In the genomic region with DNA sequence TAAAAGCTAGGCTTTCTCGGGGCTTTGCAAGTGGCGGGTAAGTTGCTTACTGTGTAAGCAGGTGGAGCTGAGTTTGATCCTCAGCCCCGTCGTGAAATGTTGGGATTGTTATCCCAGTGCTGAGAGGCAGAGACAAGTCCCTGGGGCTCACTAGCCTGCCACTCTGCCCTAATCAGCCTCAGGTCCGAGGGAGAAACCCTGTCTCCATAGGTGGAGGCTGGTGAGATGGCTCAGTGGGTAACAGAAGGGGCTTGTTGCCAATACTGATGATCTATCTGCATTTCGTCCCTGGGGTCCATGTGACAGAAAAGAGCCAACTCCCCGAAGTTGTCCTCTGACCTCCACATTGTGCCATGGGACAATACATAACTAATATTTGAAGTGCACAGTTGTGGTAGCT, we compare ENCODE assay signal across 23 mouse cellular contexts. TPM values are rescaled to one million over a fixed set of nuclear protein-coding genes. Genes with fewer than 3 reads are reported as not detected.
DNase-seq lines count a peak whose midpoint lies in the region; ATAC-seq and TF ChIP-seq lines count a peak whose summit lies in the region.
"Had no signal": no experiment of that assay in that cellular context is flagged by ENCODE, and none has a peak within 500 bp of the region (broad histone marks: within the 10 kb centered on the region; RNA-seq: fewer than 3 reads in every experiment).

No protein-coding gene starts in this region.

- no peaks in the 10 kb centered on the region for H3K9me3 ChIP-seq in embryonic facial prominence, embryonic 11.5 days (replicated peaks; ENCODE audit: control insufficient read depth, low read length)
- H3K9me3 ChIP-seq in embryonic facial prominence, embryonic 10.5 days = no peaks in the 10 kb centered on the region
- no peaks in the 10 kb centered on the region for H3K9me3 ChIP-seq in hindbrain, embryonic 13.5 days
- H3K9me3 ChIP-seq in hindbrain, postnatal 0 days (ENCODE audit: low read length) = no peaks in the 10 kb centered on the region
- H3K9me3 ChIP-seq in hindbrain, embryonic 16.5 days (ENCODE audit: control insufficient read depth, low read length) = no peaks in the 10 kb centered on the region
- H3K9me3 ChIP-seq: embryonic facial prominence, embryonic 15.5 days; forebrain, embryonic 10.5 days; G1E had no signal

- H3K27ac ChIP-seq in embryonic facial prominence, embryonic 11.5 days (replicated peaks; ENCODE audit: low read depth, low read length) = no peak overlapping the region
- no peak overlapping the region for H3K27ac ChIP-seq in embryonic facial prominence, embryonic 10.5 days (replicated peaks)
- no peak overlapping the region for H3K27ac ChIP-seq in hindbrain, embryonic 13.5 days
- H3K27ac ChIP-seq in hindbrain, postnatal 0 days = no peak overlapping the region
- H3K27ac ChIP-seq in hindbrain, embryonic 16.5 days (ENCODE audit: low read depth, low read length) = no peak overlapping the region
- H3K27ac ChIP-seq in cerebellum, adult 2 months (ENCODE audit: insufficient read depth, low read length) = no peak overlapping the region
- H3K27ac ChIP-seq: embryonic facial prominence, embryonic 15.5 days; forebrain, embryonic 10.5 days; gastrocnemius, adult 2 months had no signal

- DNase-seq in embryonic facial prominence, embryonic 11.5 days (ENCODE audit: low spot score) = no peak
- no peak for DNase-seq in embryonic facial prominence, embryonic 10.5 days (ENCODE audit: low spot score)
- no peak for DNase-seq in hindbrain, postnatal 0 days (ENCODE audit: low spot score)
- no peak for DNase-seq in cerebellum, adult 2 months
- DNase-seq: B cell, adult 2 months; cerebellum, adult 11 months; cerebellum, adult 9-10 months; cerebellum, postnatal 25 days; gastrocnemius, adult 2 months; gastrocnemius, postnatal 25 days; heart, postnatal 10 days; heart, postnatal 4 days had no signal

- no peak overlapping the region for H3K4me2 ChIP-seq in embryonic facial prominence, embryonic 11.5 days (ENCODE audit: low read depth, low read length)
- H3K4me2 ChIP-seq in hindbrain, embryonic 13.5 days = no peak overlapping the region
- no peak overlapping the region for H3K4me2 ChIP-seq in hindbrain, postnatal 0 days (ENCODE audit: low read depth, low read length)
- no peak overlapping the region for H3K4me2 ChIP-seq in hindbrain, embryonic 16.5 days (ENCODE audit: low read length)
- H3K4me2 ChIP-seq: embryonic facial prominence, embryonic 15.5 days had no signal

- ATAC-seq in embryonic facial prominence, embryonic 11.5 days (replicated peaks; ENCODE audit: insufficient number of reproducible peaks, low FRiP score, low TSS enrichment, low read depth) = peak; percentile 66; the same call in 1 of the 2 replicates
- ATAC-seq in hindbrain, embryonic 13.5 days (ENCODE audit: low FRiP score) = peak; percentile 53; the same call in 1 of the 2 replicates
- no peak for ATAC-seq in hindbrain, postnatal 0 days
- ATAC-seq in hindbrain, embryonic 16.5 days = peak; percentile 7; the same call in 1 of the 2 replicates
- ATAC-seq in activated CD4-positive, CD25-positive, alpha-beta regulatory T cell, adult 4 months = no peak
- ATAC-seq: CD4-positive, CD25-positive, alpha-beta regulatory T cell, adult 4 months; forebrain, embryonic 14.5 days; inflammation-experienced regulatory T-cells, adult 6 months; intestine, postnatal 0 days had no signal

- no peak overlapping the region for H3K9ac ChIP-seq in embryonic facial prominence, embryonic 11.5 days (replicated peaks; ENCODE audit: low read length)
- H3K9ac ChIP-seq in hindbrain, embryonic 13.5 days = no peak overlapping the region
- H3K9ac ChIP-seq in hindbrain, postnatal 0 days (replicated peaks; ENCODE audit: low read length) = no peak overlapping the region
- no peak overlapping the region for H3K9ac ChIP-seq in hindbrain, embryonic 16.5 days (ENCODE audit: low read depth, low read length)
- H3K9ac ChIP-seq: embryonic facial prominence, embryonic 15.5 days had no signal

- no peaks in the 10 kb centered on the region; the same call in 1 of the 2 replicates for H3K36me3 ChIP-seq in embryonic facial prominence, embryonic 11.5 days (replicated peaks; ENCODE audit: control insufficient read depth, insufficient read depth, low read depth, low read length)
- peaks cover 40% of the 10 kb centered on the region for H3K36me3 ChIP-seq in embryonic facial prominence, embryonic 10.5 days (replicated peaks)
- peaks cover 21% of the 10 kb centered on the region for H3K36me3 ChIP-seq in hindbrain, embryonic 13.5 days
- H3K36me3 ChIP-seq in hindbrain, postnatal 0 days (ENCODE audit: insufficient read depth, low read length) = 0 out of 2 replicates have a peak, but pooled peaks cover 4% of the 10 kb centered on the region
- H3K36me3 ChIP-seq in hindbrain, embryonic 16.5 days (ENCODE audit: control insufficient read depth, insufficient read depth, low read length) = 0 out of 2 replicates have a peak, but pooled peaks cover 2% of the 10 kb centered on the region

- TF ChIP-seq POLR2A in cerebellum, adult 2 months (IDR thresholded peaks at IDR 0.05; ENCODE audit: borderline replicate concordance, insufficient read depth, low read length) = no peak

- no peaks in the 10 kb centered on the region for H3K27me3 ChIP-seq in embryonic facial prominence, embryonic 11.5 days (ENCODE audit: control insufficient read depth, insufficient read depth, low read length)
- H3K27me3 ChIP-seq in embryonic facial prominence, embryonic 10.5 days (replicated peaks; ENCODE audit: low read depth, poor library complexity, severe bottlenecking) = no peaks in the 10 kb centered on the region
- no peaks in the 10 kb centered on the region for H3K27me3 ChIP-seq in hindbrain, embryonic 13.5 days
- no peaks in the 10 kb centered on the region for H3K27me3 ChIP-seq in hindbrain, postnatal 0 days (ENCODE audit: insufficient read depth, low read length)
- H3K27me3 ChIP-seq in hindbrain, embryonic 16.5 days (replicated peaks; ENCODE audit: control insufficient read depth, insufficient read depth, low read length) = no peaks in the 10 kb centered on the region
- no peaks in the 10 kb centered on the region for H3K27me3 ChIP-seq in cerebellum, adult 2 months (ENCODE audit: control insufficient read depth, insufficient read depth, low read length)
- H3K27me3 ChIP-seq: embryonic facial prominence, embryonic 15.5 days had no signal

- 73% methylated on average over 7 of the region's 7 CpGs for WGBS in embryonic facial prominence, embryonic 11.5 days
- WGBS in embryonic facial prominence, embryonic 10.5 days = 80% methylated on average over 7 of the region's 7 CpGs
- 55% methylated on average over 7 of the region's 7 CpGs for WGBS in hindbrain, embryonic 13.5 days
- 65% methylated on average over 7 of the region's 7 CpGs for WGBS in hindbrain, postnatal 0 days
- WGBS in hindbrain, embryonic 16.5 days = 63% methylated on average over 7 of the region's 7 CpGs
- 73% methylated on average over 7 of the region's 7 CpGs for WGBS in cerebellum, adult 2 months

- H3K4me3 ChIP-seq in embryonic facial prominence, embryonic 11.5 days (ENCODE audit: low read depth, low read length) = no peak overlapping the region
- no peak overlapping the region for H3K4me3 ChIP-seq in embryonic facial prominence, embryonic 10.5 days
- no peak overlapping the region for H3K4me3 ChIP-seq in hindbrain, embryonic 13.5 days
- no peak overlapping the region for H3K4me3 ChIP-seq in hindbrain, postnatal 0 days (ENCODE audit: low read length)
- no peak overlapping the region for H3K4me3 ChIP-seq in hindbrain, embryonic 16.5 days (ENCODE audit: low read length)
- H3K4me3 ChIP-seq in cerebellum, adult 2 months (replicated peaks; ENCODE audit: insufficient read depth, low read depth, low read length) = no peak overlapping the region
- H3K4me3 ChIP-seq: embryonic facial prominence, embryonic 15.5 days; erythroblast, embryonic 14.5 days; forebrain, embryonic 10.5 days; gastrocnemius, adult 2 months had no signal

- no peak for TF ChIP-seq CTCF in hindbrain, postnatal 0 days (IDR thresholded peaks at IDR 0.05; ENCODE audit: low read depth)
- TF ChIP-seq CTCF in cerebellum, adult 2 months (IDR thresholded peaks at IDR 0.05; ENCODE audit: borderline replicate concordance, insufficient read depth, low read depth, low read length) = no peak

- H3K4me1 ChIP-seq in embryonic facial prominence, embryonic 11.5 days (ENCODE audit: control insufficient read depth, insufficient read depth, low read length) = no peaks in the 10 kb centered on the region
- peaks cover 15% of the 10 kb centered on the region for H3K4me1 ChIP-seq in embryonic facial prominence, embryonic 10.5 days
- H3K4me1 ChIP-seq in hindbrain, embryonic 13.5 days (replicated peaks) = peaks cover 10% of the 10 kb centered on the region; the same call in 1 of the 2 replicates
- H3K4me1 ChIP-seq in hindbrain, postnatal 0 days (ENCODE audit: insufficient read depth, low read length) = no peaks in the 10 kb centered on the region
- H3K4me1 ChIP-seq in hindbrain, embryonic 16.5 days (ENCODE audit: control insufficient read depth, insufficient read depth, low read depth, low read length) = peaks cover 2% of the 10 kb centered on the region; the same call in 1 of the 2 replicates
- H3K4me1 ChIP-seq in cerebellum, adult 2 months (ENCODE audit: control insufficient read depth, insufficient read depth, low read length) = no peaks in the 10 kb centered on the region

RNA-seq across cellular contexts. Expression of gene Zc3h15, which starts 30.2 kb away (rescaled TPM):
- 169 and 205 TPM in 2 replicates for polyA plus RNA-seq in embryonic facial prominence, embryonic 11.5 days (2014; fragmentation: Nextera tagmentation; extraction: Ambion mirVana)
- polyA plus RNA-seq in embryonic facial prominence, embryonic 10.5 days (2016; fragmentation: Nextera tagmentation; extraction: Ambion mirVana) = 130 and 144 TPM in 2 replicates
- 210 and 215 TPM in 2 replicates for polyA plus RNA-seq in hindbrain, embryonic 13.5 days (2015; fragmentation: Nextera tagmentation; extraction: Ambion mirVana)
- 64.8 and 67.1 TPM in 2 replicates for total RNA-seq in hindbrain, postnatal 0 days (2014; rRNA removed)
- polyA plus RNA-seq in hindbrain, postnatal 0 days (2015; fragmentation: Nextera tagmentation; extraction: Ambion mirVana) = 177 and 190 TPM in 2 replicates
- polyA plus RNA-seq in hindbrain, embryonic 16.5 days (2015; fragmentation: Nextera tagmentation; extraction: Ambion mirVana) = 160 and 171 TPM in 2 replicates
- 97.8 and 99.4 TPM in 2 replicates for polyA plus RNA-seq in cerebellum, adult 2 months (2012; rRNA removed)
- polyA plus RNA-seq in activated CD4-positive, CD25-positive, alpha-beta regulatory T cell, adult 4 months (2017; shearing (Covaris generic)) = 100 to 1,000 TPM in 1 of 2 experiments, 10 to 100 TPM in 1; 92.5 to 117 TPM

RNA-seq across cellular contexts. Expression of gene Itgav, which starts 49.8 kb away (rescaled TPM):
- polyA plus RNA-seq in embryonic facial prominence, embryonic 11.5 days (2014; fragmentation: Nextera tagmentation; extraction: Ambion mirVana) = 59.7 and 76.1 TPM in 2 replicates
- 54.0 and 55.7 TPM in 2 replicates for polyA plus RNA-seq in embryonic facial prominence, embryonic 10.5 days (2016; fragmentation: Nextera tagmentation; extraction: Ambion mirVana)
- 20.1 and 27.2 TPM in 2 replicates for polyA plus RNA-seq in hindbrain, embryonic 13.5 days (2015; fragmentation: Nextera tagmentation; extraction: Ambion mirVana)
- 47.4 and 54.0 TPM in 2 replicates for total RNA-seq in hindbrain, postnatal 0 days (2014; rRNA removed)
- polyA plus RNA-seq in hindbrain, postnatal 0 days (2015; fragmentation: Nextera tagmentation; extraction: Ambion mirVana) = 30.8 and 39.4 TPM in 2 replicates
- 17.1 and 24.7 TPM in 2 replicates for polyA plus RNA-seq in hindbrain, embryonic 16.5 days (2015; fragmentation: Nextera tagmentation; extraction: Ambion mirVana)
- polyA plus RNA-seq in cerebellum, adult 2 months (2012; rRNA removed) = 40.6 and 43.2 TPM in 2 replicates
- polyA plus RNA-seq in activated CD4-positive, CD25-positive, alpha-beta regulatory T cell, adult 4 months (2017; shearing (Covaris generic)) = 10 to 100 TPM; 44.3 to 71.5 TPM

Comparison
In these comparisons a context has a peak if more than half of its experiments do, and no peak if none do; other contexts are left out.
1. ATAC-seq: peak in embryonic facial prominence, embryonic 11.5 days (single experiment), hindbrain, embryonic 13.5 days (single experiment) and hindbrain, embryonic 16.5 days (single experiment); none in hindbrain, postnatal 0 days (single experiment) and activated CD4-positive, CD25-positive, alpha-beta regulatory T cell, adult 4 months (single experiment).